Mouse (Mus musculus) heart, embryonic 14.5 days (tissue): ENCODE results near the gene Ncoa1. TPM values are rescaled to one million over a fixed set of nuclear protein-coding genes. Genes with fewer than 3 reads are reported as not detected.

ENCODE experiments used
- ATAC-seq: fragments of 200-750 bp; cut with Nextera tagmentation; 2 replicates; pipeline ENCODE4 v1.8.0; 2017; ENCODE audit warnings: low read depth, moderate TSS enrichment; ENCODE audit not compliant: insufficient number of reproducible peaks, insufficient read depth, low FRiP score
- H3K27ac ChIP-seq, 2 experiments: fragments of 200-500 bp in 1 of 2; fragments of 300-500 bp in 1 of 2; sonication (generic) in 1 of 2; replicated peaks in 1 of 2; 2 replicates each; pipeline ENCODE4 v1.5.1; 2012 to 2014; ENCODE audit warnings: low read depth in 2 of 2, low read length in 2 of 2, control low read depth in 1 of 2, mild to moderate bottlenecking in 1 of 2, mixed read lengths in 1 of 2; ENCODE audit not compliant: control insufficient read depth in 1 of 2, insufficient read depth in 1 of 2
- H3K27me3 ChIP-seq: fragments of 300-500 bp; sonication (generic); 2 replicates; pipeline ENCODE4 v1.6.1; 2014; ENCODE audit warnings: mild to moderate bottlenecking, low read length, control low read depth; ENCODE audit not compliant: control insufficient read depth, insufficient read depth
- H3K36me3 ChIP-seq: fragments of 300-500 bp; sonication (generic); 2 replicates; pipeline ENCODE4 v1.6.1; 2014; ENCODE audit warnings: mild to moderate bottlenecking, control low read depth, low read length, mixed read lengths; ENCODE audit not compliant: control insufficient read depth, insufficient read depth
- H3K4me1 ChIP-seq, 2 experiments: fragments of 200-500 bp in 1 of 2; fragments of 300-500 bp in 1 of 2; sonication (generic) in 1 of 2; 2 replicates each; pipeline ENCODE4 v1.6.1; 2012 to 2014; ENCODE audit warnings: low read length in 2 of 2, control low read depth in 1 of 2, mixed read lengths in 1 of 2; ENCODE audit not compliant: control insufficient read depth in 2 of 2, insufficient read depth in 2 of 2
- H3K4me2 ChIP-seq: fragments of 300-500 bp; sonication (generic); 2 replicates; pipeline ENCODE4 v1.6.1; 2014; ENCODE audit warnings: mild to moderate bottlenecking, low read length
- H3K4me3 ChIP-seq, 2 experiments: fragments of 200-500 bp in 1 of 2; fragments of 300-500 bp in 1 of 2; sonication (generic) in 1 of 2; 2 replicates each; pipeline ENCODE4 v1.5.1; 2012 to 2014; ENCODE audit warnings: low read length in 2 of 2, mild to moderate bottlenecking in 2 of 2, control low read depth in 1 of 2, low read depth in 1 of 2, moderate library complexity in 1 of 2; ENCODE audit not compliant: control insufficient read depth in 1 of 2, insufficient read depth in 1 of 2
- H3K9ac ChIP-seq: fragments of 300-500 bp; sonication (generic); 2 replicates; pipeline ENCODE4 v1.6.1; 2014; ENCODE audit warnings: mild to moderate bottlenecking, low read length
- H3K9me3 ChIP-seq: fragments of 300-500 bp; sonication (generic); 2 replicates; pipeline ENCODE4 v1.6.1; 2016; ENCODE audit warnings: low read length, control low read depth; ENCODE audit not compliant: control insufficient read depth
- WGBS: fragments of 180-500 bp; shearing (Covaris S2); extraction: QIAGEN DNeasy Blood & Tissue Kit; methylation state at CpG from one replicate; pipeline ENCODE4 v1.1.7; 2014; 5-methylcytosine and 5-hydroxymethylcytosine counted together
- polyA plus RNA-seq: library from polyadenylated mRNA; unstranded; fragments of >200 nt; fragmentation: Nextera tagmentation; extraction: Ambion mirVana; gene quantifications from 2 replicates; pipeline ENCODE4 v1.2.1, GENCODE M21; 2014

The Ncoa1 gene
- polyA plus RNA-seq, 1 experiment from 2014 or later: 14.7 TPM

- H3K4me2 ChIP-seq: no peak overlapping the region
- no peaks in the 10 kb centered on the region for H3K27me3 ChIP-seq
- H3K4me3 ChIP-seq: no peak overlapping the region
- H3K36me3 ChIP-seq: no peaks in the 10 kb centered on the region
- no peak overlapping the region for H3K9ac ChIP-seq
- H3K9me3 ChIP-seq: no peaks in the 10 kb centered on the region
- 35% methylated on average over 6 of the region's 6 CpGs for WGBS
- ATAC-seq: no peak
- H3K27ac ChIP-seq: no peak overlapping the region
- H3K4me1 ChIP-seq: no peaks in the 10 kb centered on the region
Observed at GRCm38 (mm10) chr12:4507461-4507860, 30.5 kb upstream of the Ncoa1 start.

GRCm38 (mm10) chr12:4506810-4507430, 29.9 kb upstream of the Ncoa1 start:
- Histone ChIP-seq H3K4me2 (no peak overlapping the region), H3K9ac (no peak overlapping the region), H3K27me3 (no peaks in the 10 kb centered on the region), H3K9me3 (no peaks in the 10 kb centered on the region), H3K4me1 (no peaks in the 10 kb centered on the region), H3K27ac (no peak overlapping the region), H3K4me3 (no peak overlapping the region), H3K36me3 (no peaks in the 10 kb centered on the region)
- ATAC-seq: no peak
- 45% methylated on average over 7 of the region's 7 CpGs for WGBS

DNA sequence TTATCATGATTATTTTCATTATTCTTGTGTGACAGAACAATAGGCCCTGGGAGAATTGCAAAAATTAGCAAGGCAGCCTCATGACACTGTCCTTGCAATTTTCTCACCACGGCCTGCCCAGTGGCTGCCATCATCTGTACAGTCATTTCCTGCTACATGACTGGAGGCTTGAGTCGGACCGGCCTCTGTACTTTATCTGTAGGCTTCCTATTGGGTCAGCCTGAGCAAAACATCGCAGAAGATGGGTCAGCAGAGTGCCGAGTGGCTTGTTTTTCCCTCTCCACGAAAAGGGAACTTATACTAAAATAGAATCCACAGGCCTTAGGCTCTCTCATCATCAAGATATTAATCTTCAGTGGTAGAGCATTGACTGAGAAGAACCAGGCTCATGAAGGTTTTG, 28.3 kb upstream of the Ncoa1 start:
- H3K4me3 ChIP-seq: no peak overlapping the region
- no peak overlapping the region for H3K4me2 ChIP-seq
- no peak overlapping the region for H3K27ac ChIP-seq
- H3K9me3 ChIP-seq: no peaks in the 10 kb centered on the region
- ATAC-seq: no peak
- no peaks in the 10 kb centered on the region for H3K36me3 ChIP-seq
- 56% methylated on average over 6 of the region's 6 CpGs for WGBS
- no peaks in the 10 kb centered on the region for H3K27me3 ChIP-seq
- H3K4me1 ChIP-seq: no peaks in the 10 kb centered on the region
- H3K9ac ChIP-seq: no peak overlapping the region

- ATAC-seq: no peak
Observed at GRCm38 (mm10) chr12:4503673-4504326, 26.8 kb upstream of the Ncoa1 start.

DNA sequence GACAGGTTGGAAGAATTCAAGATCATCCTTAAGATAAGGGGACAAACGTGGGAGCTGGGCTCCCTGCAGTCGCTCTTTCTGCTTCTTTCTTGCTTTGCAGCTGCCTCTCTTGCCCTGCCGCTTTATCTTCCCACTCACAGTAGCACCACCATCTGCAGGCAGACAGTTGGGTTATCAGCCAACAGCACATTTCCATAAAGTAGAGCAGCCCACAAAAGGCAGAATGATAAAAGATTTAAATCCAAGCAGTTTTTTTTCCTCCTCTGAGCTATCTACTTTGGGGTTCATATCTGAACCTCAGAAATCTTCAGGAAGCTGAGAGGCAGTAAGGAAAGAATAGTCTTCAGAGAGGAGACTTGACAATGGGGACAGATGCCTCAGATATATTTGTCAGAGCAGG, 24.9 kb upstream of the Ncoa1 start:
- no peak overlapping the region for H3K4me2 ChIP-seq
- no peak for ATAC-seq
- H3K4me1 ChIP-seq: no peaks in the 10 kb centered on the region
- no peaks in the 10 kb centered on the region for H3K36me3 ChIP-seq
- H3K4me3 ChIP-seq: no peak overlapping the region
- no peaks in the 10 kb centered on the region for H3K27me3 ChIP-seq
- no peaks in the 10 kb centered on the region for H3K9me3 ChIP-seq
- no peak overlapping the region for H3K9ac ChIP-seq
- H3K27ac ChIP-seq: no peak overlapping the region
- WGBS: 29% methylated on average over 3 of the region's 3 CpGs

More at GRCm38 (mm10) chr12:4503673-4504326, 26.8 kb upstream of the Ncoa1 start:
- no peaks in the 10 kb centered on the region for H3K27me3 ChIP-seq
- H3K9me3 ChIP-seq: no peaks in the 10 kb centered on the region
- H3K4me3 ChIP-seq: no peak overlapping the region
- H3K4me1 ChIP-seq: no peaks in the 10 kb centered on the region
- no peak overlapping the region for H3K9ac ChIP-seq
- no peak overlapping the region for H3K4me2 ChIP-seq
- no peaks in the 10 kb centered on the region for H3K36me3 ChIP-seq
- WGBS: 73% methylated on average over 2 of the region's 2 CpGs
- no peak overlapping the region for H3K27ac ChIP-seq

GRCm38 (mm10) chr12:4500516-4500915, 23.5 kb upstream of the Ncoa1 start:
- no peak overlapping the region for H3K4me3 ChIP-seq
- H3K36me3 ChIP-seq: no peaks in the 10 kb centered on the region
- no peak overlapping the region for H3K9ac ChIP-seq
- no peak overlapping the region for H3K27ac ChIP-seq
- no peaks in the 10 kb centered on the region for H3K27me3 ChIP-seq
- ATAC-seq: no peak
- no peaks in the 10 kb centered on the region for H3K4me1 ChIP-seq
- 89% methylated on average over 4 of the region's 4 CpGs for WGBS
- no peaks in the 10 kb centered on the region for H3K9me3 ChIP-seq
- no peak overlapping the region for H3K4me2 ChIP-seq

DNA sequence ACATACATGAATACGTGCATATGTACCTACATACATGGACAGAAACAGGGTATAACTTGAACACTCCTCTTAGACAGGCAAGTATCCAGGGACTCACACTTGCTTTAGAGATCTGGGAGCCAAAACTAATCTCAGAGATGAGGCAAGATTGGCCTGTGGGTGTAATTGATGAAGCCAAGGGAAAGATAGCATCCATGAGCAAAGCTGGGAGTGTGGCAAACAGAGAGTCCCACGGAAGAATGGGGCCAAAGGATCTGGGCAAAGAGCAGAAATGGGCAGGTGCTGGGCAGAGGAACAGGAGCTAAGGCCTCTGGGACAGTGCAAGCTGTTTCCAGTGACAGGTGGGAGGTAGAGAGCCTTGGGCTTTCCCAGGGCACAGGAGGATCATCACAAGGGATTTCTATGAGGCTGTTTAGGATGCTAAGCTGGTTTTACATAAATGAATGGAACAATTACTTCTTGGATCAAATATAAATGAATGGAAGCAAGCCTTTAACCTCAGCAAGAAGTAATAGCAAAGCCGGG, 22.7 kb upstream of the Ncoa1 start:
- no peak overlapping the region for H3K4me3 ChIP-seq
- no peaks in the 10 kb centered on the region for H3K36me3 ChIP-seq
- no peaks in the 10 kb centered on the region for H3K9me3 ChIP-seq
- WGBS: 71% methylated on average over 3 of the region's 3 CpGs
- no peaks in the 10 kb centered on the region for H3K4me1 ChIP-seq
- H3K27ac ChIP-seq: no peak overlapping the region
- H3K9ac ChIP-seq: no peak overlapping the region
- H3K27me3 ChIP-seq: no peaks in the 10 kb centered on the region
- no peak for ATAC-seq
- no peak overlapping the region for H3K4me2 ChIP-seq
